Mouse (Mus musculus): ENCODE results near the gene Agk.

GRCm38 (mm10) chr6:40415799-40416198, 90.8 kb downstream of the Agk start:
- TF ChIP-seq CTCF (conservative IDR thresholded peaks at IDR 0.05; ENCODE audit: low read length), result no peak
- no peak for TF ChIP-seq POU5F1 (IDR thresholded peaks at IDR 0.05; ENCODE audit: borderline replicate concordance, low read length)
- no peak for TF ChIP-seq NANOG (IDR thresholded peaks at IDR 0.05; ENCODE audit: borderline replicate concordance, low read length)
